Mouse (Mus musculus): ENCODE measurements around the gene Vwa2.

DNA sequence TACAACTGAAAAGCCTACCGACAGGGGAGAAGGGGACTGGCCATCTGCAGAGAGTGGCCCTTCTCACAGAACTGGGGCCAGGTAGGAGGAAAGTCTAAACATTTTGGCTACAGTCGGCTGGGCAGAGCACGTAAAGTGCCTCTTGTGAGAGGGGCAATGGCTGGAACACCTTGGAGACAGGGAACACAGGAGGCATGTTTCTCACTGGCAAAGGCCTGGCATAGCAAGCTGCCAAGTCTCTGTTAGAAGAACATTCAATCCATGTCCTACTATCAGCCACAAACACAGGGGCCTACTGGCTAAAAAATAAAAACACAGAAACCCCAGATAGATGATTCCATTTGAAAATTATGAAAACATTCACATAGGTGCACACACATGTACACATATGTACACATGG is 72.7 kb downstream of the Vwa2 start:
- TF ChIP-seq MYB (IDR thresholded peaks at IDR 0.05; ENCODE audit: low read depth, low read length), result no peak
- no peak for TF ChIP-seq EP300 (IDR thresholded peaks at IDR 0.05; ENCODE audit: low read depth in 1 of 2, low read length in 2 of 2)
- no peak for TF ChIP-seq JUND (IDR thresholded peaks at IDR 0.05; ENCODE audit: low read depth, low read length)

Measured in MEL (cell line).